Mouse (Mus musculus) stomach, postnatal 0 days (tissue): Measurements from ENCODE around the gene Sdhaf2. TPM values are rescaled to one million over a fixed set of nuclear protein-coding genes. Genes with fewer than 3 reads are reported as not detected.
A peak's percentile ranks its signal among the peaks of the same experiment; 100 is the strongest.

ENCODE experiments used
- ATAC-seq: fragments of 200-750 bp; cut with Nextera tagmentation; 2 replicates; pipeline ENCODE4 v1.8.0; 2017; ENCODE audit not compliant: low FRiP score, low TSS enrichment
- DNase-seq: peaks from one replicate; pipeline ENCODE4 v3.0.0-alpha.2; 2016; ENCODE audit warnings: low spot score
- H3K27ac ChIP-seq: fragments of 300-500 bp; sonication (generic); replicated peaks from 2 replicates; pipeline ENCODE4 v1.5.1; 2014; ENCODE audit warnings: mild to moderate bottlenecking, control low read depth
- H3K27me3 ChIP-seq: fragments of 300-500 bp; sonication (generic); 2 replicates; pipeline ENCODE4 v1.6.1; 2014; ENCODE audit warnings: low read length; ENCODE audit not compliant: control insufficient read depth, insufficient read depth
- H3K36me3 ChIP-seq: fragments of 300-500 bp; sonication (generic); 2 replicates; pipeline ENCODE4 v1.6.1; 2014; ENCODE audit warnings: low read length, mixed read lengths; ENCODE audit not compliant: control insufficient read depth, insufficient read depth
- H3K4me1 ChIP-seq: fragments of 300-500 bp; sonication (generic); replicated peaks from 2 replicates; pipeline ENCODE4 v1.6.1; 2014; ENCODE audit warnings: antibody characterized with exemption; ENCODE audit not compliant: control insufficient read depth, insufficient read depth
- H3K4me2 ChIP-seq: fragments of 300-500 bp; sonication (generic); replicated peaks from 2 replicates; pipeline ENCODE4 v1.6.1; 2014; ENCODE audit warnings: low read depth, mild to moderate bottlenecking, control low read depth, moderate library complexity
- H3K4me3 ChIP-seq: fragments of 300-500 bp; sonication (generic); 2 replicates; pipeline ENCODE4 v1.5.1; 2014; ENCODE audit warnings: low read depth, low read length, control low read depth
- H3K9ac ChIP-seq: fragments of 300-500 bp; sonication (generic); 2 replicates; pipeline ENCODE4 v1.6.1; 2014; ENCODE audit warnings: mild to moderate bottlenecking, low read length, control low read depth, mixed read lengths
- H3K9me3 ChIP-seq: fragments of 300-500 bp; sonication (generic); 2 replicates; pipeline ENCODE4 v1.6.1; 2016; ENCODE audit warnings: low read length; ENCODE audit not compliant: control insufficient read depth
- CTCF ChIP-seq: IDR thresholded peaks from 2 replicates; pipeline ENCODE4 v1.5.1; 2016; ENCODE audit warnings: antibody characterized with exemption, low read depth, mild to moderate bottlenecking, moderate library complexity
- EP300 ChIP-seq: optimal IDR thresholded peaks from 2 replicates; pipeline ENCODE3; 2016; ENCODE audit warnings: antibody characterized with exemption
- WGBS: fragments of 180-500 bp; shearing (Covaris S2); extraction: QIAGEN DNeasy Blood & Tissue Kit; methylation state at CpG from one replicate; pipeline ENCODE4 v1.1.7; 2014; 5-methylcytosine and 5-hydroxymethylcytosine counted together
- polyA plus RNA-seq: library from polyadenylated mRNA; unstranded; fragments of >200 nt; fragmentation: Nextera tagmentation; extraction: Ambion mirVana; gene quantifications from 2 replicates; pipeline ENCODE4 v1.2.1, GENCODE M21; 2015

The Sdhaf2 gene
- polyA plus RNA-seq = 37.4 and 38.9 TPM in 2 replicates

GRCm38 (mm10) chr19:10525910-10526309 lies at the start of gene Sdhaf2:
Sdhaf2 (minus strand) TSS chr19:10526142.
- DNase-seq (peak; percentile 33), ATAC-seq (peak; percentile 10; the same call in 1 of the 2 replicates)
- Histone ChIP-seq H3K27ac (peak within 1 kb of the TSS; percentile 100), H3K9me3 (no peaks in the 10 kb centered on the region), H3K27me3 (no peaks in the 10 kb centered on the region), H3K4me2 (peak within 1 kb of the TSS; percentile 79), H3K4me1 (peaks cover 3% of the 10 kb centered on the region; the same call in 1 of the 2 replicates), H3K4me3 (peak within 1 kb of the TSS; percentile 97), H3K9ac (peak within 1 kb of the TSS; percentile 99), H3K36me3 (peaks cover 2% of the 10 kb centered on the region; the same call in 1 of the 2 replicates)
- WGBS = under 1% methylated on average over 11 of the region's 11 CpGs
- TF ChIP-seq EP300 (peak; percentile 61), CTCF (peak; percentile 75)

DNA sequence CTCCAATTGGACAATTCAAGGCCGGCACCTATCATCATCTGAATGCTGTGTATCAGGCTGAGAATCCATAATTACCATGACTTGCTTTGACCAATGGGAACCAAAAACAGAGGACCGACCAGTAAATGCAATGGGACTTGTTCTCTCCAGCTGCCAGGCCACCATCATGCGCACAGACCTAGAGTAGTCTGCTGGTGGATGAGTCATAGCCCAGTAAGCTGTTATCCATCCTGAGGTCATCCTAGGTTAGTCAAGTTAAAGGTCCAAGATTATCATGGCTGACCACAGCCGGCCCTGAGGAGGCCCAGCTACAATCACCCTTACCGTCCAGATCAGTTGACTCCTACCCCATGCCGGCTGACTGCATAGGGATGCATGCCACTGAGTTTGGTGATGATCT lies 43.7 kb upstream of the Sdhaf2 start:
- DNase-seq (no peak), ATAC-seq (no peak)
- peaks cover 8% of the 10 kb centered on the region for H3K36me3 ChIP-seq
- TF ChIP-seq CTCF (no peak), EP300 (no peak)
- no peaks in the 10 kb centered on the region for H3K9me3 ChIP-seq
- H3K4me1 ChIP-seq = no peaks in the 10 kb centered on the region
- no peak overlapping the region for H3K9ac ChIP-seq
- H3K27ac ChIP-seq = no peak overlapping the region
- H3K4me3 ChIP-seq = no peak overlapping the region
- 95% methylated on average over 6 of the region's 6 CpGs for WGBS
- H3K27me3 ChIP-seq = no peaks in the 10 kb centered on the region
- no peak overlapping the region for H3K4me2 ChIP-seq

GRCm38 (mm10) chr19:10565217-10565616 lies 39.3 kb upstream of the Sdhaf2 start:
- Histone ChIP-seq H3K4me2 (no peak overlapping the region), H3K4me3 (no peak overlapping the region), H3K27me3 (no peaks in the 10 kb centered on the region), H3K9me3 (no peaks in the 10 kb centered on the region), H3K9ac (no peak overlapping the region), H3K4me1 (no peaks in the 10 kb centered on the region), H3K36me3 (no peaks in the 10 kb centered on the region; the same call in 1 of the 2 replicates), H3K27ac (no peak overlapping the region)
- ATAC-seq (no peak), DNase-seq (no peak)
- TF ChIP-seq CTCF (no peak), EP300 (no peak)
- 50% methylated on average over 4 of the region's 4 CpGs for WGBS

DNA sequence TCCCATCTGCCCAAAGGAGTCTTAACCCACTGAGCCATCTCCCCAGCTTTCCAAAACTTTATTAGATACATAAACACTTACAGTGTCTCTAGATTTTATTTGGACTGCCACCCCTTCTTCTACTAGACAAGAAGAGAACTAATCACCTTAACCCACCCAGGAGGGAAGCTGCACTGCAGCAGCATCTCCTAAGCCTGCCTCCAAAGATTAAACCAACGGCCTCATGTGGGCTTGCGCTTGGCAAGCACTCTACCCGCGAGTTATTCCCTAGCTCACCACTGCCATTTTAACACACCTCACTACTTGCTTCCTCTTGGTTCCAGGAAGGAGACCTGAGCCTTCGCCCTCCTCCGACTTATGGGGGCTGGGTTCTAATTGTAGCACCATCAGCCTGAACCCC lies 38.3 kb upstream of the Sdhaf2 start:
- Histone ChIP-seq H3K9me3 (no peaks in the 10 kb centered on the region), H3K9ac (no peak overlapping the region), H3K4me2 (no peak overlapping the region), H3K4me3 (no peak overlapping the region), H3K36me3 (no peaks in the 10 kb centered on the region), H3K27ac (no peak overlapping the region), H3K27me3 (no peaks in the 10 kb centered on the region), H3K4me1 (no peaks in the 10 kb centered on the region)
- 80% methylated on average over 6 of the region's 6 CpGs for WGBS
- ATAC-seq = no peak
- no peak for TF ChIP-seq EP300
- no peak for DNase-seq

GRCm38 (mm10) chr19:10562351-10562750 lies 36.4 kb upstream of the Sdhaf2 start:
- TF ChIP-seq EP300 (no peak), CTCF (no peak)
- H3K4me1 ChIP-seq = no peaks in the 10 kb centered on the region
- WGBS = 61% methylated on average over 5 of the region's 5 CpGs
- H3K36me3 ChIP-seq = no peaks in the 10 kb centered on the region
- no peaks in the 10 kb centered on the region for H3K27me3 ChIP-seq
- H3K9me3 ChIP-seq = no peaks in the 10 kb centered on the region
- ATAC-seq = no peak
- H3K4me2 ChIP-seq = no peak overlapping the region
- H3K9ac ChIP-seq = no peak overlapping the region
- DNase-seq = no peak
- H3K4me3 ChIP-seq = no peak overlapping the region
- peak overlapping the region; percentile 58; the same call in 1 of the 2 replicates for H3K27ac ChIP-seq

DNA sequence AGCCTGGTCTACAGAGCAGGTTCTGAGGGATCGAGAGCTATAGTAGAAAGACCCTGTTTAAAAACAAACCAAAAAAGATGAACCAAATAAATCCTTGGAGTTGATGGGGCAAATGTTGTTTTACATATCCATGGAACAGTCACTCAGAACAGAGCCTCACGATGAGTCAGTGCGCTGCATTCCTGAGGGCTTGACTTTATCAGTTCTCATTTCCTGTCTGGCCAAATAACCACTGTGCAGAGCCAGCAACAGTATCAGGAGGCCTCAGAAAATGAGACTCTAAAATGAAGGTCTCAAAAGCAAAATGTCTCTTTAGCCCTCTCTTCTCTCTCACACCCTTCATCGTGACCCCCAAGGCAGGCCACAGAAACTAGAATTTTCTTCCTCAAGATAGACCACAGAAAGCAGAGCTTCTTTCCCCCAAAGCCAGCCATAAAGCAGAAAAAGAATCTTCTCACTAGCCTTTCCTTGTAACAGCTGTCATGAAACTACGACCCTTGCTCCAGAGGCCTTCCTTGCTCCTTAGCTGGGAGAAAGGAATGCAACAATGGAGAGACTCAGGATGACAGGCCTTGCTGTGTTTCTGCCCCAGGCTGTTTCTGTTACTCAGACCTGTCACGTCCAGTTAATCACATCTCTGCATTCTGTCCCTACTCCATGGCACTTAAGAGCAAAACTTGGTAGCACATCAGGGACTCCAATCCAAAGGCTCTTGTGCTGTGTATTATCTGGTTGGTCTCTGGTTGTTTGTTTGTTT lies 35.8 kb upstream of the Sdhaf2 start:
- TF ChIP-seq EP300 (no peak), CTCF (no peak)
- peak overlapping the region; percentile 58; the same call in 1 of the 2 replicates for H3K27ac ChIP-seq
- H3K4me2 ChIP-seq = no peak overlapping the region
- no peaks in the 10 kb centered on the region for H3K36me3 ChIP-seq
- no peak overlapping the region for H3K4me3 ChIP-seq
- 46% methylated on average over 6 of the region's 6 CpGs for WGBS
- no peak for DNase-seq
- no peaks in the 10 kb centered on the region for H3K9me3 ChIP-seq
- H3K27me3 ChIP-seq = no peaks in the 10 kb centered on the region
- H3K9ac ChIP-seq = no peak overlapping the region
- ATAC-seq = peak; percentile 72; the same call in 1 of the 2 replicates
- H3K4me1 ChIP-seq = no peaks in the 10 kb centered on the region
